Mouse (Mus musculus): ENCODE measurements around the gene Gtf2a2.

Gene Gtf2a2

GRCm38 (mm10) chr9:70012408-70012901 is at the start of gene Gtf2a2:
Gene Gtf2a2, plus strand, starts transcription at chr9:70012550.
- peak; percentile 98 for DNase-seq

- DNase-seq, result no peak
Observed at GRCm38 (mm10) chr9:69964370-69964769, 48.0 kb upstream of the Gtf2a2 start.

GRCm38 (mm10) chr9:69985526-69985925 is 26.8 kb upstream of the Gtf2a2 start:
- DNase-seq, result no peak

GRCm38 (mm10) chr9:69986063-69986462 is 26.3 kb upstream of the Gtf2a2 start:
- no peak for DNase-seq

- DNase-seq, result no peak
Observed at GRCm38 (mm10) chr9:69986571-69986970, 25.8 kb upstream of the Gtf2a2 start.

- peak; percentile 67 to 72 for DNase-seq
Observed at GRCm38 (mm10) chr9:69987579-69987978, 24.8 kb upstream of the Gtf2a2 start.

- peak in 1 of 2 experiments; percentile 20 for DNase-seq
Observed at GRCm38 (mm10) chr9:69988706-69989302, 23.5 kb upstream of the Gtf2a2 start.

GRCm38 (mm10) chr9:69989303-69990121 is 22.8 kb upstream of the Gtf2a2 start, which contains the start of gene Bnip2:
Gene Bnip2, plus strand, starts transcription at chr9:69989466.
- peak; percentile 98 to 99 for DNase-seq

GRCm38 (mm10) chr9:69990346-69990745 is 22.0 kb upstream of the Gtf2a2 start:
- DNase-seq, result no peak

GRCm38 (mm10) chr9:69992841-69993277 is 19.5 kb upstream of the Gtf2a2 start:
- no peak for DNase-seq

- DNase-seq, result no peak
Observed at GRCm38 (mm10) chr9:69993479-69993878, 18.9 kb upstream of the Gtf2a2 start.

- no peak for DNase-seq
Observed at GRCm38 (mm10) chr9:69994547-69994946, 17.8 kb upstream of the Gtf2a2 start.

- no peak for DNase-seq
Observed at GRCm38 (mm10) chr9:69999318-69999717, 13.0 kb upstream of the Gtf2a2 start.

- no peak for DNase-seq
Observed at GRCm38 (mm10) chr9:70003516-70003915, 8.8 kb upstream of the Gtf2a2 start.

- no peak for DNase-seq
Observed at GRCm38 (mm10) chr9:70006984-70007383, 5.4 kb upstream of the Gtf2a2 start.

GRCm38 (mm10) chr9:70007506-70008248 is 4.7 kb upstream of the Gtf2a2 start:
- no peak for DNase-seq

- DNase-seq, result no peak
Observed at GRCm38 (mm10) chr9:70009754-70010304, 2.5 kb upstream of the Gtf2a2 start.

- no peak for DNase-seq
Observed at GRCm38 (mm10) chr9:70010781-70011473, 1.4 kb upstream of the Gtf2a2 start.

- DNase-seq, result no peak
Observed at GRCm38 (mm10) chr9:70011537-70012407, 578 bp upstream of the Gtf2a2 start.

- no peak for DNase-seq
Observed at GRCm38 (mm10) chr9:70015632-70016031, 3.3 kb downstream of the Gtf2a2 start.

GRCm38 (mm10) chr9:70018879-70019278 is 6.5 kb downstream of the Gtf2a2 start:
- peak in 1 of 2 experiments; percentile 33 for DNase-seq

Measured in cerebellum, postnatal 10 days (tissue).